Mouse (Mus musculus): Measurements from ENCODE around the gene Tfap4.

The Tfap4 gene

DNA sequence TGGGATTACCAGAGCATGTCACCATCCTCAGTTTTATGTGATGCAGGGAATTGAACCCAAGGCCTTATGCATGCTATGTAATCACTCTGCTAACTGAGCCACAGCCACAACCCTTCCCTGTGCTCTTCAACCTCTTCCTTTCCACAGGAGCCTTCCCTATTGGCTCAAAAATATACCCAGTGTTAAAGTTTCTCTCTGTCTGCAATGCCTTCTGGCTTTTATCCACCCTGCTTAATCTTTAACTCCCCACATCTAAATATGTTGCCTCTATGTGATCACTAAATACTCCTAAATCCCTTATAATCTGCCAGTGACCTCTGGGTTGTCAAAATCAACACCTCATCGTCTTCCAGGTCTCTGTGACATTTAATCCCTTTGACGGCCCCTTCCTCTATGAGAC, 41.7 kb downstream of the Tfap4 start:
- DNase-seq, result no peak

DNA sequence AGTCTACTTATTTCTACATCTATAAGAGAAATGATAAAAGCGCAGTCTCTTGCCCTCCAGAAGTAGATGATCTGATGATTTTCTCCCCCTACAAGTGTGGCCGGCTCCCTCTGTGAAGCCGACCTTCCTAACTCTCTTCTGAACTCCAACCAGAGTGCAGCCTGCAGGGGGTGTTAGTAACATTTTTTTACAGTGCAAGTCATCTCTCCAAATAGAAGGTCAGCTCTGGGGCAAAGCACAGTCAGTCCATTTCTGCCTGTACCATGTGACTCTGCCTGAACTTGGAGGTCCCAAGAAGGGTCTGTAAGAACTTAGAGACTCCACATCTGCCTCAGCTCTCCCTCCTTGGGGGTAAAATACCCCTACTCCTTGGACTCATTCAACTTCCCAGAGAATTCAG, 45.3 kb downstream of the Tfap4 start:
- DNase-seq, result no peak

DNA sequence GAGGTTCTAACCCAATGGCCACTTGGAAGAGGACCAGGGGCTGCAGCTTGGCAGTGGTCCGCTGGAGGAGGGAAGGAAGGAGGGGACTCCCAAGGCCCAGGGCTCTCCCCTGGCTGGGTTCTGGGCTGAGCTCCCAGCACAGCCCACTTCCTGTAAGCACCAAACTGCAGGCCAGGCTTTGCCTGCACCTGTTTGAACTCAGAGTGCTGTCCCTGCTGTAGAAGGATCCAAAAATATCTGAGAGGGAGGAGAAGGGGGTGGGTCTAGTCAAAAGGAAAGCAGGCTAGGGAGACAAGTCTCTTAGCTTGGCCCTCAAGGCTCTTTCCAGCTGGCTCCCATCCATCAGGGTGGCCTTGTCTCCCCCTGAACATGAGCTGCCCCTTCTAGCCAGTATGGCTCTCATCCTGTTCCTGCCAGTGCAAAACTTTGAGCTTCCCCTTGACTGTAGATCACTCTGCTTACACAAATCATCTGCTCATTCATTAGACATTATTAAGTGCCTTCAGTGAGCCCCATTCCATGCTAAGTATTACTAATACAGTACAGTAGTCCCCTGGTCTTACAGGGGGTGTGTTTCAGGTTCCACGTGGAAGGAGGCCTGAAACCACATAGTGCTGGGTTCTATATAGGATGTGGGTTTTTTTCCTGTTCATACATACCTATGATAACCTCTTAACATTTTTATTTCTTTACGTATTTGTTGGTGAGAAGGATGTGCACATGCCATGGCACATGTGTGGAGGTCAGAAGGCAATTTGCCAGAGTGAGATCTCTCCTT, 46.8 kb downstream of the Tfap4 start:
- peak; percentile 38 to 59 for DNase-seq

DNA sequence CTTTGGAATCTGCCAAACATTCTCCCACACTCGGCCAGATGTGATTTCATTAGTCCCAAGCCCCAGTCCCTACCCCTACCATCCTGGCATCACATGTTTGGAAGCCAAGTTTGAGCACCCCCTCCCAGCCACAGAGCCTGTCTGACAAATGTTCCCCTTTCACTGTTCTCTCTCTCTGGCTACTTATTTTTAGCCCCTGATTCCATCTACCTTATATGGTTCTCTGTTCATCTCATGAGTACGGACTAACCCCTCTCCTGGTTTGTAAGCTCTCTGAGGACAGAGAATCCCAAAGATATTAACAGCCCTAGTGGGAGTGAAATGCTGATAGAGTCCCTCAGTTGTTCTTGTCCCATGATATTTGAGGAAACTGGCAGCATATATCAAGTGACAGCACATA, 48.3 kb downstream of the Tfap4 start:
- no peak for DNase-seq

DNA sequence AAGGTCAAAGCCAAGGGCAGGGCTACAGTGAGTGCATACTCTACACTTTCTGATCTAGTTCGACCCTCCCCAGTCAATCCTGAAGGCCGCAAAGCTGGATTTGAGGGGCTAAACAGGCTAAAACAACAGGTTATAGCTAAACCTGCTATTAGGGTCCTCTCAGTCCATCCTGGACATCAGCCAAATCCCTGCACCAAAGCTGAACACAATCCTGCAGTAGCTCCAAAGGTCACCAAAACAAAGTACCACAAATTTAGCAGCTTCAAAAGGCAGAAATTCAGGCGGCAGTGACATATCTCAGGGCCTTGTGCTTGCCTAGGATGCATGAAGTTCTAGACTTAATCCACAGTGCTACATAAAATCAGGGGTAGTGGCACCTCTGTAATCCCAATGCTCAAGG, 53.5 kb downstream of the Tfap4 start:
- no peak for DNase-seq

GRCm38 (mm10) chr16:4503495-4503894, 56.2 kb downstream of the Tfap4 start:
- DNase-seq, result no peak

DNA sequence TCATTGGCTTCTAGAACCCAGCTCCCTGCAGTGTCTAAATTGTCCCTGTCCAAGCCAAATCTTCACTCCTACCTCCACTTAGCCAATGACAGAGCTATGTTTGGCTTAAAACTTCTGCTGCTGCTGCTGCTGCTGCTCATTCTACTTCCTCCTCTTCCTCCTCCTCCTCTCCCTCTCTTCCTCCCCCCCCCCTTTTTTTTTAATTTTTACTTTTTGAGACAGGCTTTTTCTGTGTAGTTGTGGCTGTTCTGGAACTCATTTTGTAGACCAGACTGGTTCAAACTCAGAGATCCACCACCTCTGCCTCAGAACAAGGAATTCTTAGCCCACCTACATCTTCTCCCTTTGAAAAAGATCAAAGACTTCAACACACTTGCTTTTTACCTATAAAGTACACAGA, 57.1 kb downstream of the Tfap4 start:
- no peak for DNase-seq

DNA sequence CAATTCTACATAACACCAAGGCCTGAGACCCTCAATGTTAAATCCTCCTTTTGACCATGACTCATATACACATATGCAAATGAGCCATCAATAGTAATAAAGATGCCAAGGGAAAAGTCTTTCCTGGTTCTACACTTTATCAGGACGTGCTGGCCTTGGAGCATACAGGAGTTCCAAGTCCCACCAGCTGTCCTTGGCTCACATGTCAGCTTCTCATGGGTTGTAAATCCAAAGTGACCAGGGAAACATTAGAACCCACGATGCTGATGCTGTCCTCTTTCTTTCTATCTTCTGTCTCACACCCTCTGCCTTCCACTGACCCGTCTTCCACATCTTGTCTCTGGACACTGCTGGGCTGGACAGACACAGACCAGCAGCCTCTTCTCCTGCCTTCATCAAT, 58.0 kb downstream of the Tfap4 start:
- DNase-seq, result no peak

DNA sequence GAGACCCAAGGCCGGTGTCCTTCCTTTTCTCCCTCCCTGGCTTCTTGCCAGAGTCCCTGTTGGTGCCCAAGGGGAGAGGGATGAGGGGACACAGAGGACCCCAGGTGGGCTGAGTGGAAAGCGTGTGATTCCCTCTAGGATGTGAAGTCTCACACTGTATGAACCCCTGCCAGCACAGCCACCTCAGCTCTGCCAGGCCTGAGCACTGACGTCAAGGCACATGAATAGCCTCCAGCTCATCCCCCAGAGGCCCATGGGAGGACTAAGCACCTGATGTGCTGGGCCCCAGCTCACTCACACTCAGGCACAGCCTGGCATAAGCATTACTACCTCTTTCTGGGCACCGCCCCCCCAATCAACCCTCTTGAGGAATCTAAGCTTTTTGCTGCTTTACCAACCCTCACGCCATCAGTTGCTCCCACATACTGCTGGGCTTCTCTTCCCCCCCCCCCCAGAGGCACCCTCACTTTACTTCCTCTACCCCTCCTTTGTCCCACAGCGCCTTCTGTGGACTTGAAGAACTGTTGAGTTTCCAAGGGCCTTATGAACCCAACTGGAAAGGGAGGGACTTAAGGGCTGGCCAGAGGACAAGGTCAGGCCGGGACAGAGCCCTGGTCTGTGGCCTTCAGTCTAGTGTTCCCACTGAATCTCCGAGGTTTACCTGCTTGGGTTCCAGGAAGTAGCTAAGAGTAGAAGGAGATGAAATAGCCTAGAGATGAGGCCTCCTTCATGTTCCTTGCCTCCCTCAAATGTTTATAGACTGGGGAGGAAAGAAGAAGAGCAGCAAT, 58.9 kb downstream of the Tfap4 start:
- DNase-seq, result no peak

DNA sequence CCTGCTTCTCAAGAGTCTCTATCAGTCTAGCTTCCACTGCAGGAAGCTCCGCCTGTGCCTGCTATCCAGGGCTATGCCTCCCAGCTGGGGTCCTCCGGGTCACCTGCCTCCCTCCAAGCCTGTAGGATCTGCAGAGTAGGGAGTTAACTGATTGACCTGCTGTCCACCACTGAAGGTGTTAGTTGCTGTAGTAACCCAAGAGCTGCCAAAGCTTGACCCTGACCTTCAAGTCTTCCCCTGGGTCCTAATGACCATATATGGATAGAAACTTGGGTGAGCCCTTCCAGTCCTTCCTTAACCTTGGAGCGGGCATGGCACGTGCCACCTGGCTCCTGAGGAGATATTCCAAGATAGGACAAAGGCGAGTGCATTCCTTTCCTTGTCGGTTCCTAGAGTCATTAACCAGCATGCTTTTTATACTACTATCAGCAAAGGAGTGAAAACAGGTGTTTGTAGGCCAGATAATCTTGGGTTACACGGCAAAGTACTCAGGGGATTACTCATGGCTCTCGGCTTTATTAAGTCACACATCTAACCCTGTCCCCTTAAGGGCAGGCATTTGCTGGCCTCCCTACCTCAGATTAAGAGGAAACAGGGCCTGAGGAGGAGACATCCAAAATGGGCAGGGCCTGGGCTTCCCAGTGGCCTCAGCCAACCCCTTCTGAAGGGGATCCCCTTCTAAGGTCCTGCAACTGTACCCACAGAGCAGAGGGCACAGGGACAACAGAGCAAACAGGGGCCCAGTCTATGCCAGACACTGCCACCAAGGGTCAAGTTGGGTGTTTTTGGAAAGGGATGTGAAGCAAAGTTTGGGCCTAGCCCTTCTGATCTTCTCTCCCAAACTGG, 61.7 kb downstream of the Tfap4 start:
- DNase-seq, result no peak

- DNase-seq, result no peak
Measured at GRCm38 (mm10) chr16:4496470-4496869, 63.2 kb downstream of the Tfap4 start.

- peak; percentile 23 to 36 for DNase-seq
Measured at GRCm38 (mm10) chr16:4495861-4496260, 63.8 kb downstream of the Tfap4 start.
